Mouse (Mus musculus) heart, embryonic 13.5 days (tissue): Measurements from ENCODE around the gene Copa. TPM values are rescaled to one million over a fixed set of nuclear protein-coding genes. Genes with fewer than 3 reads are reported as not detected.

Experiments used
- polyA plus RNA-seq: library from polyadenylated mRNA; unstranded; fragments of >200 nt; fragmentation: Nextera tagmentation; extraction: Ambion mirVana; gene quantifications from 2 replicates; pipeline ENCODE4 v1.2.1, GENCODE M21; 2015

The Copa gene
- polyA plus RNA-seq, 1 experiment from 2014 or later = 163 TPM

Other genes with a start within 250 kb of the Copa start
- 1.1 and 1.6 TPM in 2 replicates for gene Cd84, start 242.8 kb upstream of the Copa start, polyA plus RNA-seq
- gene Gm10521, start 186.9 kb upstream of the Copa start, polyA plus RNA-seq = not detected in 2 replicates
- 0.37 and 0.57 TPM in 2 replicates for gene Slamf6, start 165.0 kb upstream of the Copa start, polyA plus RNA-seq
- 8.9 and 9.3 TPM in 2 replicates for gene Vangl2, start 54.1 kb upstream of the Copa start, polyA plus RNA-seq
- gene Nhlh1, start 25.0 kb upstream of the Copa start, polyA plus RNA-seq = not detected in 2 replicates
- gene Ncstn, start 266 bp downstream of the Copa start, polyA plus RNA-seq = 115 TPM in 2 replicates
- 124 and 131 TPM in 2 replicates for gene Pex19, start 44.2 kb downstream of the Copa start, polyA plus RNA-seq
- 106 and 108 TPM in 2 replicates for gene Dcaf8, start 65.6 kb downstream of the Copa start, polyA plus RNA-seq
- 169 and 180 TPM in 2 replicates for gene Pea15a, start 124.3 kb downstream of the Copa start, polyA plus RNA-seq
- 162 and 211 TPM in 2 replicates for gene Casq1, start 137.3 kb downstream of the Copa start, polyA plus RNA-seq
- 0.21 and 0.52 TPM in 2 replicates for gene Atp1a4, start 175.9 kb downstream of the Copa start, polyA plus RNA-seq
- 27.8 and 31.6 TPM in 2 replicates for gene Igsf8, start 179.1 kb downstream of the Copa start, polyA plus RNA-seq
- gene Atp1a2, start 215.5 kb downstream of the Copa start, polyA plus RNA-seq = 17.0 and 20.8 TPM in 2 replicates
- gene Kcnj9, start 246.8 kb downstream of the Copa start, polyA plus RNA-seq = not detected in 2 replicates